1 mouse cellular context compared by ENCODE assay signal in genomic region chr6:39017942-39018341, GRCm38 (mm10).
TF ChIP-seq lines count a peak whose summit lies in the region.

No protein-coding gene starts in this region.

TF ChIP-seq in CH12.LX, 34 proteins besides CTCF, POLR2A, EP300 and RAD21 (continued from another document):
- TF ChIP-seq GABPA (IDR thresholded peaks at IDR 0.05; ENCODE audit: insufficient replicate concordance, low read depth, low read length) (no peak), JUND (conservative IDR thresholded peaks at IDR 0.05; ENCODE audit: low read depth, low read length) (no peak; the same call in 1 of the 2 replicates), HCFC1 (IDR thresholded peaks at IDR 0.05; ENCODE audit: low read depth, low read length) (no peak), RCOR1 (conservative IDR thresholded peaks at IDR 0.05; ENCODE audit: low read depth, low read length) (0 out of 2 replicates have a peak, but pooled peaks have one; percentile 45), MAFK (IDR thresholded peaks at IDR 0.05; ENCODE audit: insufficient replicate concordance, low read length) (peak; percentile 86; the same call in 1 of the 2 replicates), SMC3 (IDR thresholded peaks at IDR 0.05; ENCODE audit: low read depth, low read length) (no peak), ZMIZ1 (IDR thresholded peaks at IDR 0.05; ENCODE audit: low read depth, low read length) (no peak), CHD1 (IDR thresholded peaks at IDR 0.05; ENCODE audit: low read depth, low read length) (0 out of 2 replicates have a peak, but pooled peaks have one; percentile 37), IRF4 (IDR thresholded peaks at IDR 0.05; ENCODE audit: low read depth, low read length) (peak; percentile 70; the same call in 1 of the 2 replicates), E2F4 (IDR thresholded peaks at IDR 0.05; ENCODE audit: insufficient replicate concordance, low read depth, low read length) (no peak), USF2 (conservative IDR thresholded peaks at IDR 0.05; ENCODE audit: low read depth, low read length) (no peak), ZC3H11A (IDR thresholded peaks at IDR 0.05; ENCODE audit: low read depth, low read length) (no peak), ELF1 (IDR thresholded peaks at IDR 0.05; ENCODE audit: low read depth, low read length) (peak; percentile 64), ETS1 (conservative IDR thresholded peaks at IDR 0.05; ENCODE audit: low read depth, low read length) (peak; percentile 83), TCF12 (IDR thresholded peaks at IDR 0.05; ENCODE audit: low read depth, low read length) (peak; percentile 45; the same call in 1 of the 2 replicates)
